Mouse (Mus musculus): ENCODE measurements around the gene 4632433K11Rik. TPM values are rescaled to one million over a fixed set of nuclear protein-coding genes. Genes with fewer than 3 reads are reported as not detected.

Gene 4632433K11Rik
- total and polyA plus RNA-seq, 3 experiments, result not detected

DNA sequence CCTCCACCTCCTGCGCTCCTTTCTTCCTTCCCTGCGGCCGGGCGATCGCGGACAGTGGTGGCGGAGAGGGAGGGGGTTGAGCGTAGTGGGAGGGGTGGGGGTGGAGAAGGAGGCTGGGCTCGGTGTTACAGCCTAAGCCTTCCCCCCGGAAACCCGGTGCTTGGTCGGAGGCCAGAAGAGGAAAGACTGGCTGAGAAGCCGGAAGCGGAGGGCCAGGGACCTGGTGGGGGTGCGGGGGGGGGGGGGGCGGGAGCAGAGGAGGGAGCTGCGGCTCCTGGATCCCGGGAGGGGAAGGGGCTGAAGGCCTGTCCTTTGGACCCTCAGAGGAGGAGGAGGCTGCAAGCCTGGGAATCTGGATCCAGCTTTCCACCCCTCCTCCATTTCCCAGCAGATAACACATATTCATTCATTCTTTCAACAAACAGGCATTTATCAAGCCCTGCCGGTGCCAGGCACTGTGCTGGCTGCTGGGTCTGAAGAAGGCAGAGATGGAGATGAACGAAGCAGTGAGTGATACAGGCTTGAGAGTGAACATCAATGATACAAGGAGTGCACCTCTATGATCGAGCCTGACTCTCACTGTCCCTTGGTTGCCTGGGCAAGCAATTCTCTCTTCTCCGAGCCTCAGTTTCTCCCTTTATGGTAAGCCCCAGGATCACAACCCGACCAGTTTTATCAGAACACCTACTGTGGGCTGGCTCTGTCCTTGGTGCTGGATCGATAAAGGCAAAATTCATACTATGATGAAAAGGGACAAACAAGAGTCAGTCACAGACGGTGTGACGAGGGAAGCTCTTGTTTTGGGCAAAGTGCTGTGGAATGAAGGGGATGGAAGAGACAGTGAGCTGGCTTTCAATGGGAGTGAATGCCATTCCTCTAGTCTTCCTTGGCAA is 37.7 kb upstream of the 4632433K11Rik start, which contains the start of gene Zfp579:
TSS of gene Zfp579 (minus strand) at position 156 of the 893 bp plus-strand sequence.
- Histone ChIP-seq H3K4me2 (ENCODE audit: insufficient read depth, low read depth, poor library complexity, severe bottlenecking) (peak within 1 kb of the TSS; percentile 73), H3K36me3 (replicated peaks in 1 of 2; ENCODE audit: control insufficient read depth in 1 of 2, insufficient read depth in 1 of 2, low read length in 1 of 2) (peaks cover 11 to 23% of the 10 kb centered on the region in 2 experiments), H3K9ac (ENCODE audit: insufficient read depth, low read depth) (peak within 1 kb of the TSS; percentile 91), H3K27ac (ENCODE audit: insufficient read depth, low read depth) (peak within 1 kb of the TSS; percentile 25), H3K9me3 (replicated peaks; ENCODE audit: low read length) (peaks cover 12% of the 10 kb centered on the region), H3K4me3 (replicated peaks in 1 of 3; ENCODE audit: low read depth in 2 of 3, low read length in 2 of 3, poor library complexity in 1 of 3) (peak within 1 kb of the TSS; percentile 75 to 82 (median 77)), H3K4me1 (ENCODE audit: control insufficient read depth in 1 of 2, insufficient read depth in 2 of 2) (peaks cover 0 to 13% of the 10 kb centered on the region in 2 experiments; a peak in 2 of 4 replicates), H3K79me2 (replicated peaks; ENCODE audit: control insufficient read depth, extremely low read depth, insufficient read depth, poor library complexity, severe bottlenecking) (no peaks in the 10 kb centered on the region), H3K27me3 (replicated peaks) (no peaks in the 10 kb centered on the region)
- TF ChIP-seq NELFE (IDR thresholded peaks at IDR 0.05; ENCODE audit: low read depth, low read length), result peak; percentile 55; the same call in 1 of the 2 replicates
- TF ChIP-seq HCFC1 (IDR thresholded peaks at IDR 0.05; ENCODE audit: low read depth, low read length), result peak; percentile 78
- peak; percentile 31; the same call in 1 of the 2 replicates for TF ChIP-seq ZKSCAN1 (IDR thresholded peaks at IDR 0.05; ENCODE audit: borderline replicate concordance, low read depth, low read length)
- no peak for TF ChIP-seq MXI1 (IDR thresholded peaks at IDR 0.05; ENCODE audit: low read depth, low read length)
- TF ChIP-seq TCF12 (IDR thresholded peaks at IDR 0.05; ENCODE audit: low read depth, low read length), result peak; percentile 33; the same call in 1 of the 2 replicates
- no peak for TF ChIP-seq MEF2A (IDR thresholded peaks at IDR 0.05; ENCODE audit: borderline replicate concordance, low read depth, low read length)
- TF ChIP-seq KAT2A (IDR thresholded peaks at IDR 0.05; ENCODE audit: insufficient replicate concordance, low read length), result no peak
- TF ChIP-seq ELF1 (IDR thresholded peaks at IDR 0.05; ENCODE audit: low read depth, low read length), result peak; percentile 78
- no peak for TF ChIP-seq ZNF384 (IDR thresholded peaks at IDR 0.05; ENCODE audit: low read depth, low read length)
- no peak for TF ChIP-seq SMC3 (IDR thresholded peaks at IDR 0.05; ENCODE audit: low read depth, low read length)
- TF ChIP-seq MAX (IDR thresholded peaks at IDR 0.05; ENCODE audit: low read length), result no peak
- no peak for TF ChIP-seq ETS1 (conservative IDR thresholded peaks at IDR 0.05; ENCODE audit: low read depth, low read length)
- no peak for TF ChIP-seq ZMIZ1 (IDR thresholded peaks at IDR 0.05; ENCODE audit: low read depth, low read length)
- TF ChIP-seq USF2 (conservative IDR thresholded peaks at IDR 0.05; ENCODE audit: low read depth, low read length), result no peak
- no peak for TF ChIP-seq PAX5 (IDR thresholded peaks at IDR 0.05; ENCODE audit: low read length)
- peak; percentile 62; the same call in 1 of the 2 replicates for TF ChIP-seq IRF4 (IDR thresholded peaks at IDR 0.05; ENCODE audit: low read depth, low read length)
- TF ChIP-seq GABPA (IDR thresholded peaks at IDR 0.05; ENCODE audit: insufficient replicate concordance, low read depth, low read length), result no peak
- no peak for TF ChIP-seq TBP (conservative IDR thresholded peaks at IDR 0.05; ENCODE audit: low read depth, low read length)
- TF ChIP-seq USF1 (IDR thresholded peaks at IDR 0.05; ENCODE audit: low read depth, low read length), result no peak
- no peak for TF ChIP-seq UBTF (IDR thresholded peaks at IDR 0.05; ENCODE audit: low read depth, low read length)
- no peak for TF ChIP-seq CTCF (conservative IDR thresholded peaks at IDR 0.05 in 1 of 2, IDR thresholded peaks at IDR 0.05 in 1 of 2; ENCODE audit: low read depth in 2 of 2, low read length in 2 of 2)
- peak; percentile 79 for TF ChIP-seq CHD2 (IDR thresholded peaks at IDR 0.05; ENCODE audit: low read length)
- no peak for TF ChIP-seq RAD21 (IDR thresholded peaks at IDR 0.05; ENCODE audit: low read depth, low read length)
- TF ChIP-seq NRF1 (IDR thresholded peaks at IDR 0.05; ENCODE audit: low read depth, low read length), result 0 out of 2 replicates have a peak, but pooled peaks have one; percentile 8
- TF ChIP-seq RCOR1 (conservative IDR thresholded peaks at IDR 0.05; ENCODE audit: low read depth, low read length), result no peak
- no peak for TF ChIP-seq CHD1 (IDR thresholded peaks at IDR 0.05; ENCODE audit: low read depth, low read length)
- no peak for TF ChIP-seq BHLHE40 (IDR thresholded peaks at IDR 0.05; ENCODE audit: low read depth, low read length)
- no peak for TF ChIP-seq JUND (conservative IDR thresholded peaks at IDR 0.05; ENCODE audit: low read depth, low read length)
- TF ChIP-seq MAZ (IDR thresholded peaks at IDR 0.05; ENCODE audit: low read depth, low read length), result peak; percentile 97
- TF ChIP-seq ZC3H11A (IDR thresholded peaks at IDR 0.05; ENCODE audit: low read depth, low read length), result no peak
- TF ChIP-seq E2F4 (IDR thresholded peaks at IDR 0.05; ENCODE audit: insufficient replicate concordance, low read depth, low read length), result no peak
- no peak for TF ChIP-seq POLR2AphosphoS2 (IDR thresholded peaks at IDR 0.05; ENCODE audit: low read depth, low read length)
- TF ChIP-seq MYC (IDR thresholded peaks at IDR 0.05; ENCODE audit: low read depth, low read length), result no peak
- TF ChIP-seq SIN3A (IDR thresholded peaks at IDR 0.05; ENCODE audit: low read length), result peak; percentile 83
- no peak for TF ChIP-seq EP300 (IDR thresholded peaks at IDR 0.05; ENCODE audit: low read length)
- TF ChIP-seq JUN (IDR thresholded peaks at IDR 0.05; ENCODE audit: insufficient read depth, low read depth, low read length), result no peak
- no peak for TF ChIP-seq MAFK (IDR thresholded peaks at IDR 0.05; ENCODE audit: insufficient replicate concordance, low read length)
- peak; percentile 58 for TF ChIP-seq POLR2A (IDR thresholded peaks at IDR 0.05; ENCODE audit: low read depth, low read length)
- dilution Hi-C loops (cut with MboI; ENCODE audit: extremely low pct_ligation_motif_present, extremely low pct_unique_long_range_greater_than_20kb, low sequenced_read_pairs), result no loop called here
- in situ Hi-C loops (cut with MboI; ENCODE audit: low pct_ligation_motif_present, low pct_unique_long_range_greater_than_20kb, low sequenced_read_pairs), result no loop called here
- DNase-seq (ENCODE audit: extremely low read depth), result peak; percentile 87
